Mouse (Mus musculus): ENCODE measurements around the gene Deup1.

- TF ChIP-seq MAFK (IDR thresholded peaks at IDR 0.05; ENCODE audit: insufficient read depth, low read depth, low read length) (no peak), ZNF384 (IDR thresholded peaks at IDR 0.05; ENCODE audit: low read depth, low read length) (no peak)
These were observed 10.7 kb downstream of the Deup1 start for GRCm38 (mm10) chr9:15617061-15617460.
